Mouse (Mus musculus): ENCODE measurements around the gene Gm12355. TPM values are rescaled to one million over a fixed set of nuclear protein-coding genes. Genes with fewer than 3 reads are reported as not detected.
"Not testable (repeated sequence)": the region's sequence is repeated elsewhere in the genome, so short reads cannot be mapped to it uniquely, and the experiment has no call there.

Gene Gm12355
- polyA plus RNA-seq, 1 experiment, result 0.44 TPM

GRCm38 (mm10) chr11:98645946-98646345 lies 20.5 kb upstream of the Gm12355 start:
- no peaks in the 10 kb centered on the region for H3K79me2 ChIP-seq (ENCODE audit: control insufficient read depth, insufficient read depth)
- H3K27me3 ChIP-seq (ENCODE audit: control insufficient read depth, insufficient read depth, insufficient read length), result peaks cover 54% of the 10 kb centered on the region
- no peak overlapping the region for H3ac ChIP-seq (ENCODE audit: control insufficient read depth, insufficient read length)
- no peak overlapping the region for H3K4me2 ChIP-seq (ENCODE audit: low read depth)
- no peaks in the 10 kb centered on the region for H3K36me3 ChIP-seq (ENCODE audit: control insufficient read depth, insufficient read depth)
- no peak overlapping the region for H3K4me3 ChIP-seq
- TF ChIP-seq POLR2A (IDR thresholded peaks at IDR 0.05; ENCODE audit: insufficient read length, low read depth) (no peak), MAX (IDR thresholded peaks at IDR 0.05; ENCODE audit: low read depth) (no peak), CEBPB (IDR thresholded peaks at IDR 0.05; ENCODE audit: insufficient read depth, poor library complexity, severe bottlenecking) (no peak), E2F4 (IDR thresholded peaks at IDR 0.05; ENCODE audit: insufficient read depth) (no peak), TCF3 (IDR thresholded peaks at IDR 0.05; ENCODE audit: insufficient read length, low read depth) (no peak), MYOD1 (IDR thresholded peaks at IDR 0.05; ENCODE audit: control insufficient read depth in 1 of 3, insufficient read length in 2 of 3, low read depth in 2 of 3) (no peak), MYOG (IDR thresholded peaks at IDR 0.05; ENCODE audit: control insufficient read depth in 1 of 3, insufficient read depth in 1 of 3, insufficient read length in 2 of 3, low read depth in 2 of 3) (no peak), SRF (IDR thresholded peaks at IDR 0.05; ENCODE audit: control insufficient read depth, insufficient read length, low read depth) (no peak), REST (IDR thresholded peaks at IDR 0.05; ENCODE audit: insufficient read depth, insufficient read length) (no peak)

DNA sequence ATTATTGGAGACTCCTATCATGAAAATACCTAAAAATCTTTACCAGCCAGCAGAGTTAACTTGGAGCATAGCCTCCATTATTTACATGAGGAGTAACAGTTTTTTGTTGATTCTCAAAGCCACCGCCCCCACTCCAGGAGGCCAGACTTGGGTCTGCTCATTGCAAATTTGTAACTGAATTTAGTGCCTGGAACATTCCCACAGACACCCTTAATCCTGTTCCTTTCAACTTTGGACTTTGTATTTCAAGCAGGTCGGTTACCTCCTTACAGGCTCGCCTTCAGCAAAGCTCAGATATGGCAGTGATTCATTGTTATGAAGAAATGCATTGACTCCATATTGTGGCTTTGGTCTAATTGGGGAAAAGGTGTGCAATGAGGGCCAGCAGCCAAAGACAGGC lies 19.3 kb upstream of the Gm12355 start:
- Histone ChIP-seq H3K4me3 (no peak overlapping the region), H3K79me2 (ENCODE audit: control insufficient read depth, insufficient read depth) (no peaks in the 10 kb centered on the region), H3ac (ENCODE audit: control insufficient read depth, insufficient read length) (no peak overlapping the region), H3K4me2 (ENCODE audit: low read depth) (no peak overlapping the region), H3K36me3 (ENCODE audit: control insufficient read depth, insufficient read depth) (no peaks in the 10 kb centered on the region), H3K27me3 (ENCODE audit: control insufficient read depth, insufficient read depth, insufficient read length) (peaks cover 53% of the 10 kb centered on the region)
- TF ChIP-seq USF1 (IDR thresholded peaks at IDR 0.05; ENCODE audit: low read depth), result no peak
- no peak for TF ChIP-seq REST (IDR thresholded peaks at IDR 0.05; ENCODE audit: insufficient read depth, insufficient read length)
- no peak for TF ChIP-seq TCF12 (IDR thresholded peaks at IDR 0.05; ENCODE audit: insufficient read depth, poor library complexity, severe bottlenecking)
- TF ChIP-seq E2F4 (IDR thresholded peaks at IDR 0.05; ENCODE audit: insufficient read depth), result no peak
- TF ChIP-seq CEBPB (IDR thresholded peaks at IDR 0.05; ENCODE audit: insufficient read depth, poor library complexity, severe bottlenecking), result no peak
- no peak for TF ChIP-seq SRF (IDR thresholded peaks at IDR 0.05; ENCODE audit: control insufficient read depth, insufficient read length, low read depth)
- no peak for TF ChIP-seq MYOD1 (IDR thresholded peaks at IDR 0.05; ENCODE audit: control insufficient read depth in 1 of 3, insufficient read length in 2 of 3, low read depth in 2 of 3)
- TF ChIP-seq MYOG (IDR thresholded peaks at IDR 0.05; ENCODE audit: control insufficient read depth in 1 of 3, insufficient read depth in 1 of 3, insufficient read length in 2 of 3, low read depth in 2 of 3), result no peak
- TF ChIP-seq POLR2A (IDR thresholded peaks at IDR 0.05; ENCODE audit: insufficient read length, low read depth), result no peak
- no peak for TF ChIP-seq POLR2AphosphoS2 (IDR thresholded peaks at IDR 0.05; ENCODE audit: insufficient read length, low read depth)
- TF ChIP-seq MAX (IDR thresholded peaks at IDR 0.05; ENCODE audit: low read depth), result no peak
- TF ChIP-seq TCF3 (IDR thresholded peaks at IDR 0.05; ENCODE audit: insufficient read length, low read depth), result no peak

GRCm38 (mm10) chr11:98640091-98640490 lies 14.6 kb upstream of the Gm12355 start:
- Histone ChIP-seq H3K79me2 (ENCODE audit: control insufficient read depth, insufficient read depth) (no peaks in the 10 kb centered on the region), H3K4me3 (no peak overlapping the region), H3ac (ENCODE audit: control insufficient read depth, insufficient read length) (no peak overlapping the region), H3K4me2 (ENCODE audit: low read depth) (no peak overlapping the region), H3K27me3 (ENCODE audit: control insufficient read depth, insufficient read depth, insufficient read length) (peaks cover 36% of the 10 kb centered on the region), H3K36me3 (ENCODE audit: control insufficient read depth, insufficient read depth) (no peaks in the 10 kb centered on the region)
- TF ChIP-seq SRF (IDR thresholded peaks at IDR 0.05; ENCODE audit: control insufficient read depth, insufficient read length, low read depth), result no peak
- no peak for TF ChIP-seq MAX (IDR thresholded peaks at IDR 0.05; ENCODE audit: low read depth)
- TF ChIP-seq POLR2AphosphoS2 (IDR thresholded peaks at IDR 0.05; ENCODE audit: insufficient read length, low read depth), result no peak
- TF ChIP-seq TCF12 (IDR thresholded peaks at IDR 0.05; ENCODE audit: insufficient read depth, poor library complexity, severe bottlenecking), result no peak
- TF ChIP-seq MYOD1 (IDR thresholded peaks at IDR 0.05; ENCODE audit: control insufficient read depth in 1 of 3, insufficient read length in 2 of 3, low read depth in 2 of 3), result no peak
- TF ChIP-seq TCF3 (IDR thresholded peaks at IDR 0.05; ENCODE audit: insufficient read length, low read depth), result no peak
- TF ChIP-seq MYOG (IDR thresholded peaks at IDR 0.05; ENCODE audit: control insufficient read depth in 1 of 3, insufficient read depth in 1 of 3, insufficient read length in 2 of 3, low read depth in 2 of 3), result no peak
- TF ChIP-seq REST (IDR thresholded peaks at IDR 0.05; ENCODE audit: insufficient read depth, insufficient read length), result no peak
- TF ChIP-seq POLR2A (IDR thresholded peaks at IDR 0.05; ENCODE audit: insufficient read length, low read depth), result no peak
- TF ChIP-seq E2F4 (IDR thresholded peaks at IDR 0.05; ENCODE audit: insufficient read depth), result no peak
- no peak for TF ChIP-seq CEBPB (IDR thresholded peaks at IDR 0.05; ENCODE audit: insufficient read depth, poor library complexity, severe bottlenecking)
- TF ChIP-seq USF1 (IDR thresholded peaks at IDR 0.05; ENCODE audit: low read depth), result no peak

GRCm38 (mm10) chr11:98637501-98637900 lies 12.0 kb upstream of the Gm12355 start:
- TF ChIP-seq MAX (IDR thresholded peaks at IDR 0.05; ENCODE audit: low read depth) (no peak), E2F4 (IDR thresholded peaks at IDR 0.05; ENCODE audit: insufficient read depth) (no peak), SRF (IDR thresholded peaks at IDR 0.05; ENCODE audit: control insufficient read depth, insufficient read length, low read depth) (no peak), MYOD1 (IDR thresholded peaks at IDR 0.05; ENCODE audit: control insufficient read depth in 1 of 3, insufficient read length in 2 of 3, low read depth in 2 of 3) (no peak), CEBPB (IDR thresholded peaks at IDR 0.05; ENCODE audit: insufficient read depth, poor library complexity, severe bottlenecking) (no peak), POLR2AphosphoS2 (IDR thresholded peaks at IDR 0.05; ENCODE audit: insufficient read length, low read depth) (no peak), TCF3 (IDR thresholded peaks at IDR 0.05; ENCODE audit: insufficient read length, low read depth) (no peak), POLR2A (IDR thresholded peaks at IDR 0.05; ENCODE audit: insufficient read length, low read depth) (no peak)
- Histone ChIP-seq H3K79me2 (ENCODE audit: control insufficient read depth, insufficient read depth) (no peaks in the 10 kb centered on the region), H3K4me3 (no peak overlapping the region)

GRCm38 (mm10) chr11:98635312-98635970 lies 10.0 kb upstream of the Gm12355 start:
- H3K27me3 ChIP-seq (ENCODE audit: control insufficient read depth, insufficient read depth, insufficient read length), result peaks cover 41% of the 10 kb centered on the region
- H3K36me3 ChIP-seq (ENCODE audit: control insufficient read depth, insufficient read depth); H3ac ChIP-seq (ENCODE audit: control insufficient read depth, insufficient read length); H3K4me2 ChIP-seq (ENCODE audit: low read depth); H3K4me3 ChIP-seq; H3K79me2 ChIP-seq (ENCODE audit: control insufficient read depth, insufficient read depth): not testable (repeated sequence)

More at GRCm38 (mm10) chr11:98637501-98637900, 12.0 kb upstream of the Gm12355 start:
- Histone ChIP-seq H3K36me3 (ENCODE audit: control insufficient read depth, insufficient read depth) (no peaks in the 10 kb centered on the region), H3ac (ENCODE audit: control insufficient read depth, insufficient read length) (no peak overlapping the region), H3K27me3 (ENCODE audit: control insufficient read depth, insufficient read depth, insufficient read length) (peaks cover 45% of the 10 kb centered on the region), H3K4me2 (ENCODE audit: low read depth) (no peak overlapping the region)
